Mouse (Mus musculus): ENCODE results near the gene Kctd12. TPM values are rescaled to one million over a fixed set of nuclear protein-coding genes. Genes with fewer than 3 reads are reported as not detected.

Gene Kctd12
- total RNA-seq (2022): 100 to 1,000 TPM; 107 to 114 (median 111) TPM

DNA sequence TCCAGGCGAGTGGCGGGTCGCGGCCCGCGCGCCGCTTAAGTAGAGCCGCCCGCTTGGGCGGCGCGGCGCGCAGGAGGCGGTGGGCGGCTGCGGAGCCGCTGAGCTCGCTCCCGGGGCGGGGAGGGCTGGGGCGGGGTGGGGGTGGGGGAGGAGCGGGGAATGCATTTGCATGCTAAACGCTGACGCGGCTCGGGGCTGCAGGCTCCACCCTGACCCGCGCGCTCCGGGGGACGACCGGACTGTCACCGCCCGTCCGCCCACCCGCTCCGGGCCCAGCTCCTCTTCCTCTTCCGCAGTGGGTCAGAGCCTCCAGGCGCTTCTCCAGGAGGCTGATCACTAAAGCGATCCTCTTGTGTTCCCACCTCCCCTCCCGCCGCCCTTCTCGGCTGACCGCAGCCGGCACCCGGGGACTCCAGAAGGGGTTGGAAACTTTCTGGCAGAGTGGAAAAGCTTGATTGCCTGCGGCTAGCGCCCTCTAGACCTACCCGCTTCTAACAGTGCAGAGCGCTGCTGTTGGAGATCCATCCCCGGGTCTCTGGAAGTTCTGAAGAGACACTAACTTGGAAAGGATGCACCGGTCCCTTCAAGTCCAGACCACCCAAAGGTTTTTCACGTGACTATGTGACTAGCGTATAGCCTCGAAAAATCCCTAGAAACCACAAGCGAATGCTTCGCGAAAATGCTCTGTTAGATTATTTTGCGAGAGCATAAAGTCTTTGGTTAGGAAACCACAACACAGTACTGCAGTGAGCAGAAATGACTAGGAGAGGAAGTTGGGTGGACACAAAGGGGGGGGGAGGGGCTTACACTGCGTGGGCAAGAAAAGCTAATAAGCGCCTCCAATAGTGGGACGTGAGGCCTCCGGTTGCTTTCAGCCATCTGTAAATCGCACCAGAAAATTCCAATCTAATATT lies at the start of gene Kctd12:
Gene Kctd12, minus strand, starts transcription at position 11 of the 914 bp plus-strand sequence.
- DNase-seq (ENCODE audit: low spot score in 2 of 2): peak; percentile 73

DNA sequence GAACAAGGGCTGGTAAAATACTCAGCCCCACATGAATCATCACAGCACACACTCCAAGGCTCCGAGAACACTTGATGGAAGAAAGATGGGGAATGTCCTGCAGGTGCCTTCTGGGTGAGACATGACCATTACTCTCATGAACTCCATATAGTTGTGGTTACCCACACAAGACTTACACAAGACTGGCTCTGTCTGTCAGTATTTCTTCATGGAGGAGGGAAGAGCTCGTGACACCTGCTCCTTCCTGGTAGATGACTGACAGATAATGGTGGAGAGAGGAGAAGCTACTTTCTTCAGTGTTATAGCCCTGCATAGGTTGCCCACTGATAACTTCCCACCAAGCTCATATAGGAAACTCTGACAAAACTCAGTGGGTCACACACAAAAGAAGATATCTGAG lies 46.8 kb upstream of the Kctd12 start:
- DNase-seq (ENCODE audit: low spot score in 2 of 2): no peak

GRCm38 (mm10) chr14:103020046-103020445 lies 37.6 kb upstream of the Kctd12 start:
- DNase-seq (ENCODE audit: low spot score in 2 of 2): no peak

GRCm38 (mm10) chr14:103017009-103017408 lies 34.6 kb upstream of the Kctd12 start:
- no peak for DNase-seq (ENCODE audit: low spot score in 2 of 2)

DNA sequence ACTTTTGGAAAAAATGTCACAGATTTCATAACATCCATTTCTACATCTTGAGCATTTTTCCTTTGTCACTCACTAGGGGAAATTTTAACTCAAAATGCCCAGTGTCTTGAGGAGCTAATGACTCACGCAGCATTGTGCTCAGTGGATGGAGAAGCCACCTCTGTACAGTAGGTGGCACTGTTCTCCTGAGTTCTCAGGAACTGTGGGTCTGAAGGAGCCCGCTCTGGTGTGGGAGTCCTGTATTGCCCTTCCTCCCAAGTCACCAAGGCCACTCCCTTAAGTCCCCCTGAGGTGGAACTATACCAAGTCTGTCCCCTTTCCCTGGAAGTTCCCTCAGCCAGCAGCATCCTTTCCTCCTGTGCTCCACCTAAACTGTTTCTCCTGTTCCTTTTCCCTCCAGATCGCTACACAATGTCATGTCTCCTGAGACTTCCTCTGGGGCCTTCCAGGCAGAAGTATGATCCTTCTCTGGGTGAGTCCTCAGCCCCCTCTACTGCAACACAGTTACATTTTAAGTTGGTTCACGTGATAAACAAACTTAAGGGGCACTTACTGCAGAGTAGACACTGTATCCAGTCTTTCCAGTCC lies 30.2 kb upstream of the Kctd12 start:
- peak; percentile 54 to 61 for DNase-seq (ENCODE audit: low spot score in 2 of 2)

- DNase-seq (ENCODE audit: low spot score in 2 of 2): peak in 1 of 2 experiments; percentile 18
Observed at GRCm38 (mm10) chr14:103011782-103012181, 29.3 kb upstream of the Kctd12 start.

GRCm38 (mm10) chr14:103007737-103008136 lies 25.3 kb upstream of the Kctd12 start:
- DNase-seq (ENCODE audit: low spot score in 2 of 2): no peak

DNA sequence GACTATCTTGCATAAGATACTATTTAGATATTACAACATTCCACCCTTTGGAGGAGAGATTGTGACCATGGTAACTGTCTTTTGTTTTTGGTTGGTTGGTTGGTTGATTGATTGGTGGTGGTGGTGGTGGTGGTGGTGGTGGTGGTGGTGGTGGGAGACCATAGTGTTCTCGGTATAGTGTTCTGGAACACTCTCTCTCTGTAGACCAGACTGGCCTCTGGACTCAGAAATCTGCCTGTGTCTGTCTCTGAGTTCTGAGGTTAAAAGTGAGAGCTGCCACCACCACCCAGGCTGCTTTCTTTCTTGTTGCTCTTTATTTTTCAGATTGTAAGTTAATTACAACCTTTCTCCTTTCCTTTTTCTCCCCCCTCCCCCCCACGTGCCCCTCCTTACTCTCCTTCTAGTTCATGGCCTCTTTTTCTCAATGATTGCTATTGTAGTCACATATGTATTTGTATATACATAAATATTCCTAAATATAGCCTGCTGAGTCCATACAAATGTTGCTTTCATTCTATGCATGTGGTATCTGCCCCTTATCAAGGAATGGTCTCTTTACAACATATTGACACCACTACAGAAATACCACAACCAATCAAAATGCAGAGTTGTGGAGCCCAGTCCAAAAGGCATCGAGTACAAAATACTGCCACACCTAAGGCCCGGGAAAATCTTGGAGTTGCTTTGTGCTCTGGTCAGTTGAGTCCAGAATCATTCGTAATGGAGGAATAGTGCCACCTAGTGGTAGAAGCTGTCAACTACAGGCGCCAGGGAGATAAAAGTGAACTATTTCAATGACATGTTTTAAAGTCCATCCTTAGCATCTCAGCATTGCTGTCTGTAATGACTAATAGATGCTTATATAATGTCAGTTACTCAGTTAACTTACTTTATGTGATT lies 12.5 kb upstream of the Kctd12 start:
- DNase-seq (ENCODE audit: low spot score in 2 of 2): peak; percentile 43 to 82

- peak; percentile 29 to 32 for DNase-seq (ENCODE audit: low spot score in 2 of 2)
Observed at GRCm38 (mm10) chr14:102990765-102991164, 8.3 kb upstream of the Kctd12 start.

GRCm38 (mm10) chr14:102989866-102990265 lies 7.4 kb upstream of the Kctd12 start:
- no peak for DNase-seq (ENCODE audit: low spot score in 2 of 2)

DNA sequence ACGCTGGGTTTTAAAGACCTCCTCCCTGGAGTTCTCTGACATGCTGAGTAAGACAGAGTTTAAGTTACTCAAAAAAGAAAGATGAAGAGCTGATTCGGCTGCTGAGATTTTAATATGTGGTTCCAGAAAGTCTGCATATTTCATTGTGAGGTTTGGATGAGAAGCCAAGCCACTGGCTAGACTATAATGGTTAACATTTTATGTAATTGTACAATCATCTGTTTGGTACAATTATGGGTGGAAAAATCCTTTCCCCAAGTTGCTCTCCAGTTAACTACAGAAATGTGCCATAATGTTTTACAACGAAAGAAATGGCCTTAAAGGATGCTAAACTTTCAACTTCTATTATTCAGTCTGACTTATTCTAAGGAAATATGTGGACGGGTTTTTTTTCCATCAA lies 6.8 kb upstream of the Kctd12 start:
- no peak for DNase-seq (ENCODE audit: low spot score in 2 of 2)

GRCm38 (mm10) chr14:102987626-102988025 lies 5.2 kb upstream of the Kctd12 start:
- no peak for DNase-seq (ENCODE audit: low spot score in 2 of 2)

DNA sequence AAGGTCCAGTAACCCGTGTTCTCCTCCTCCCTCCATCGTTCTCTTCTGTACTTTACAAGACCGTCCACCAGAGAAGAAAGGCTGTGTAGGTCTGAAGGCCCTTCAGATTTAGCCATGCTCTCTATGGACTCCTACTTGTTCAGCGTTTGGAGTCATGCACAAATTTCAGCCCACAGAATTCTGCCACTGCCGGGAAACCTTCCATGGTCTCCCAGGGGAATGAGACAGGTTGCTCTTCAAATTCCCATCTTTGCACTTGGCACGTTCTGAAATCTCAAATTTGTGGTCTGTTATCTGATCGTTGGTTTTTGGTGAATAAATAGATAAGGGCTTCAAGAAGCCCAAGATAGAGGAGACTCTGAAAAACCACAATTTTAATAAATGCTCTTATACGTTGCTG lies 1.2 kb upstream of the Kctd12 start:
- no peak for DNase-seq (ENCODE audit: low spot score in 2 of 2)

GRCm38 (mm10) chr14:102982016-102982626 lies 316 bp downstream of the Kctd12 start:
- DNase-seq (ENCODE audit: low spot score in 2 of 2): peak; percentile 22 to 41

DNA sequence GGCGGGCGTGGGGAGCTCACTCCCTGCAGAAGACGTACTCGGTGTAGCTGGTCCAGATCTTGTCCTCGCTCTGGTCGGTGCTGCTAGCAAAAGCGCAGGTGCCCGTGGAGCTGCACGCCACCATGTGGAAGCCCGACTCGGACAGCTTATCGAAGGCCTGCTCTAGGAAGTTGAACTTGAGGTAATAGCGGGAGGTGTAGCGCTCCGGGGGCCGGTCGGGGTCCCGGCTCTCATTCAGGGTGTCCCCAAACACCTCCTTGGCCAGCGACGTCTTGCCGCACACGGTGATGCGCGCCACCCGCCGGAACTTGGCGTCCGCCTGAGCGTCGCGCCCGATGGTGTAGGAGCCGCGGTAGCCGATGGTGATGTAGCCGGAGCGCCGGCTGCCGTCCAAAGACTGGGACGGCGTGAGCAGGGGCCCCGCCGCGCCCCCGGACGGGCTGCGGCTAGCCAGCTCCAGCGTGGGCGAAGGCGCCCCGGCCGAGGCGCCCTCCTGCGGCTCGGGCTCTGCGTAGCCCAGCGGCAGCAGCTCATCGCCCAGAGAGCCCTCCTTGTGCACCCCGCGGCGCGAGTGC lies 909 bp downstream of the Kctd12 start:
- peak; percentile 55 to 68 for DNase-seq (ENCODE audit: low spot score in 2 of 2)

DNA sequence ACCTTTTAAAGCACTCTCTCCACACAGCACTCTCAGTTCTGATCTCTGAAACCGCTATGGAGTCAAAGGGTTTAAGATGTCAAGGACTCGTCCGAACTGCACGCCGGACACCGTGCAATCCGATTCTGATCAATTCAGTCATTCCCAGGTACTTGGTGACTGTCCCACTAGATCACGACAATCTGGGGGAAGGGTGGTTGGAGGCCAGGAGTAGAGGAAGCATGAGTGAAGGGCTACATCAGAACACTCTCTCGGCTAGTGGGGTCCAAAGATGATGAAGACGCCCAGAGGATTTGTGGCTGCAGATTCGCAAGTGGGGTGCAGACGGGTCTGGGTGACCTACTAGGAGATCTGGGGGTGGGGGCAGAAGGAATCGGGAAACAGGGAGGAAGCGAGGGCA lies 1.5 kb downstream of the Kctd12 start:
- DNase-seq (ENCODE audit: low spot score in 2 of 2): no peak

GRCm38 (mm10) chr14:102980481-102980880 lies 2.0 kb downstream of the Kctd12 start:
- peak in 1 of 2 experiments; percentile 42 for DNase-seq (ENCODE audit: low spot score in 2 of 2)

DNA sequence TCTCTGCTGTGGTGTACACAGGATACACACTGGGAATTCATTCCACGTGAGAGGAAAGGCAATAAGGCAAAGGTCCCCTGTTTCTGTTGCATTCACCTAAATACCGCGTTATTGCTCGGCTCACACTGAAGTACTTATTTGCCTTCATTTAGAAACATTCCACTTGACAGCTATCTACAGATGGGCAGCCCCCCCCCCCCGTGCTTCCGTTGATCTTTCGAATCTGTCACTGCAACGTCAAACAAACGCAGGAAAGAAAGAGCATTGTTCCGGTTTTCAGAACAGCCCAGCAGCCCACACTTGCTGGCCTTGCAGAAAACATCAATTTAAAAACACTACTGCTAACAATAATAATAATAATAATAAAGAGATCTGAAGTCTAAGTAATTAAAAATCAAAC lies 2.6 kb downstream of the Kctd12 start:
- DNase-seq (ENCODE audit: low spot score in 2 of 2): no peak

- no peak for DNase-seq (ENCODE audit: low spot score in 2 of 2)
Observed at GRCm38 (mm10) chr14:102975865-102976264, 6.6 kb downstream of the Kctd12 start.

- no peak for DNase-seq (ENCODE audit: low spot score in 2 of 2)
Observed at GRCm38 (mm10) chr14:102968824-102969223, 13.6 kb downstream of the Kctd12 start.

DNA sequence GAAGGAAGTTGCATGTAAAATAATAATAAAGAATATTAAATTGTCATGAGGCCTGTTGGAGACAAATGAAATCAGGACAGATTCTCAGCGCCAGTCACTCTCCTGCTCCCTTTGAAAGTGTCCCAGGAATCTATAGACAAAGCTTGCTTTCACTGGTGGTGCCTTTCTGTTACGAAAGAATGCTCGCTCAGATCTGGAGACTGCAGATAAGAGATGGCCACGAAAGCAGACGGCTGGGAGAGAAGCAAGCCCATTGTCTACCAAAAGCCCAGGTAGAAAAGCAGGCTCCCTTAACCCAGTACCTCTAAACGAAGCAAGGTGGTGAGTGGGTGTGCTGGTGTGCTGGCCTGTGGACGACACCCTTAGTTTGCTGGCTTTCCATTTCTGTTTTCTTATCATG lies 16.2 kb downstream of the Kctd12 start:
- no peak for DNase-seq (ENCODE audit: low spot score in 2 of 2)
